Mouse (Mus musculus) lung, postnatal 0 days (tissue): ENCODE data around the gene Six4.

Experiments
- CTCF ChIP-seq: IDR thresholded peaks from 2 replicates; pipeline ENCODE4 v1.5.1; 2016; ENCODE audit warnings: antibody characterized with exemption, mild to moderate bottlenecking
- EP300 ChIP-seq: IDR thresholded peaks from 2 replicates; pipeline ENCODE4 v1.6.1; 2016; ENCODE audit warnings: antibody characterized with exemption, mild to moderate bottlenecking, control low read depth

DNA sequence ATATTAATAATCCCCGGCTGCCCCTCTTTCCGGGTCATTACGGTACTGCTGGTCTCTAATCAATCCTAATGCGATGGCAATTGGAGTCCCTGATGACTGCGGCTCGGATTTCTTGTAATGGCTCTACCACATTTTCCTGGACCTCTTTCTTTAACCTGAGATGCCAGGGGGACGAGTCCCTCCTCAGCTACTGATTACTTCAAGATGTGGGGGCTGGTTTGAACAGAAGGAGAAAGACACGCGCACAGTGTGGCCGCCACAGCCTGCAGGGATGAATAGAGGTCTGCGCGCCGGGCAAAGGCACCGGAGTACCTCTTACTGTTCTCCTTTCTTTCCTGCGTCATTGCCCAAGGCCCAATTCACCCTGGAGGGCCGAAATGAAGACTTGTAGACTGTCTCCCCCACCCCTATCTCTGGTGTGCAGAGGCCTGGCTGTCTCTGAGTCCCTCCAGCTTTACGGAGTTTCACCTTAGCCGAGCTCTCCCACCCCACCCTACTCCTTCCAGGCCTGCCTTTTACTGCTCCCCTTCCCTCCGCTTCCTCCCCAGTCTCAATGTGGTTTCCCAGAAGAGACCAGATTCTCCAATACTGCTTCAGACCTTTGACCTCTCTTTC lies 61.1 kb downstream of the Six4 start:
- TF ChIP-seq CTCF (no peak), EP300 (no peak)
